Mouse (Mus musculus): ENCODE measurements around the gene Crmp1. TPM values are rescaled to one million over a fixed set of nuclear protein-coding genes. Genes with fewer than 3 reads are reported as not detected.
A peak's percentile ranks its signal among the peaks of the same experiment; 100 is the strongest.

Gene Crmp1
- polyA plus RNA-seq, 1 experiment from 2014 or later: 37.1 TPM

DNA sequence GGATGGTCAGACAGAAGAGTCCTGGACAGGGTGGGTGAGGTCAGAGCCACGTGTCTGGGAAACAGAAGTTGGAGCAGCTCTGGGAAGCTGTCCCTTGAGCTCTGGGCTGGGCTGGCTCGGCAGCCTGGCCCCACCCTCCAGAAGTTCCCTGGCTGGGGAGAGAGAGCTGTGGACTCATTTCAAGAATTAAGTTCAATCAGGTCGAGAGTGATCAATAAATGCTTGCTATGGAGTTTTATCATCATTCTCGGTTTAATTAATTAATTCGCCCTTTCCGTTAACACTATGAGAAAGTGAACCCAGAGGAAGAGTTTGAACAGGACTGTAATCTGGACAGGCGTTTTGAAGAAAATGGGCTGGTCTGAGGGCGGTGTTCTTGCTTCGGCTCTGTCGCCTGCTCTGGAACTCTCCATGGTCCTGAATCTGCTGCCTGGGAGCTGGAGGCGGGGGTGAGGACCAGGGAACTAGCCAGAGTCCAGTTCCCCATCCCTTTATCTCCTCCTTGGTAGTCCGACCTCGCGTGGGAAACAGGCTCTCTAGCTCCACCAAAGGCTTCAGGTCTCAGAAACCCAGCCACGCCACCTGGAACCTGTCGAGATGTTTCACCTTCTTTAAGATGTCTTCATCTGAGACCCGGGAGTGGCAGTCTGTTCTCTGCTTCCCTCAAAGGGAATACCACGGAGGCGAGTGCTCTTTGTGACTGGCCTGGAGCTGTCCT lies 1.6 kb downstream of the Crmp1 start:
- Histone ChIP-seq H3K27me3 (ENCODE audit: control insufficient read depth, insufficient read depth, low read length) (peaks cover 29% of the 10 kb centered on the region), H3K27ac (replicated peaks; ENCODE audit: low read depth, low read length) (no peak overlapping the region), H3K9me3 (ENCODE audit: control insufficient read depth, low read length) (no peaks in the 10 kb centered on the region), H3K4me1 (ENCODE audit: control insufficient read depth, insufficient read depth, low read length) (peaks cover 21% of the 10 kb centered on the region), H3K4me3 (ENCODE audit: low read depth, low read length) (no peak overlapping the region), H3K9ac (ENCODE audit: low read length) (no peak overlapping the region), H3K36me3 (ENCODE audit: control insufficient read depth, insufficient read depth, low read length) (no peaks in the 10 kb centered on the region), H3K4me2 (ENCODE audit: low read depth, severe bottlenecking) (no peak overlapping the region)
- peak; percentile 91 for DNase-seq (ENCODE audit: low spot score)
- ATAC-seq (ENCODE audit: insufficient number of reproducible peaks, low FRiP score, low TSS enrichment, low read depth): no peak
- WGBS: 2% methylated on average over 19 of the region's 19 CpGs

DNA sequence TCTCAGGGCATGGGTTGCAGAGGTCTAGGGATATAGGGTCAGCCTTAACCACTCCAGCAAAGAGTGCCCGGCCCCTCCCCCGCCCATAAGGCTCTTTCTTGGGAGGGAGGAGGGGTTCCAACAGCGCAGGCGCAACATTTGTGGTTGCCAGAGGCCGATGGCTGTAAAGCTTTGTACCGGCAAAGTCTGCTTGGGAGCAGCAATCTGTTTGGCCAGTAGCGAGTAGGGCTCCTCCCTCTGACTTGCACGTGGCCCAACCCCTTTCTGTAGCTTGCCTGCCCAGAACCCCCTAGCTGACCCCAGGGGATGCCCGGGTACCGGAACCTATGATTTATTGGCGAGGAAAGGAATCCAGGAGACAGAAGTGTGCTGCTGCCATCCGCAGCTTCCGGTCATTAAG lies 2.4 kb downstream of the Crmp1 start:
- Histone ChIP-seq H3K4me2 (ENCODE audit: low read depth, severe bottlenecking) (0 out of 2 replicates have a peak overlapping the region, but pooled peaks have one; percentile 8), H3K4me3 (ENCODE audit: low read depth, low read length) (no peak overlapping the region), H3K9ac (ENCODE audit: low read length) (no peak overlapping the region), H3K27me3 (ENCODE audit: control insufficient read depth, insufficient read depth, low read length) (peaks cover 29% of the 10 kb centered on the region), H3K27ac (replicated peaks; ENCODE audit: low read depth, low read length) (no peak overlapping the region), H3K9me3 (ENCODE audit: control insufficient read depth, low read length) (no peaks in the 10 kb centered on the region), H3K4me1 (ENCODE audit: control insufficient read depth, insufficient read depth, low read length) (peaks cover 21% of the 10 kb centered on the region), H3K36me3 (ENCODE audit: control insufficient read depth, insufficient read depth, low read length) (no peaks in the 10 kb centered on the region)
- ATAC-seq (ENCODE audit: insufficient number of reproducible peaks, low FRiP score, low TSS enrichment, low read depth): 0 out of 2 replicates have a peak, but pooled peaks have one; percentile 22
- WGBS: 0% methylated on average over 13 of the region's 13 CpGs
- DNase-seq (ENCODE audit: low spot score): peak; percentile 67

DNA sequence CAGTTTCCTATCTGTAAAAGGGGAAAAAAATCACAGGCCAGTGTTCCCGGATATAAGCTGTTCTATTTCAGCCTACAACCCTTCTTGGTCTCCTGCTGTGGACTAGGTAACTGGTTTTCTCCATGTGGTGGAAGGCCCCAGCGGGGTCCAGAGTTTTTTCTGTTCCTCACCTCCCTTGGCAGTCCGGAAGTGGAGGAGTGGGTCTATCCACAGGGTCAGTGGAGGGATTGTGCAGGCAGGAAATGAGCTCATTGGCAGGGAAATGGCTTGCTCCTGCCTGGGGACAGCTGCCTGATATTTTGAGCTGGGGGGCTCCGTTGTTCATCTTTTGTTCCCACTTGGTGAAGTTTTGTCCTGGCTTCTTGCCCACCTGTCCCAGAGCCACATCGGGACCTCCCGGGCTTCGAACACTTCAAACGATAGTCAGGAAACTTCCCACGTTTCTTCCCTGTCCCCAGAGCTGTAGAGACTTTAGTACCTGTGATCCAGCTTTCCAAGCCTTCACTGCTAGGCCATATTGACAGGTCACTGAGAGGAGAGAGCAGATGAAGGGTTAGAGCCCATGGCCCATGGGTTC lies 3.0 kb downstream of the Crmp1 start:
- H3K9ac ChIP-seq (ENCODE audit: low read length): no peak overlapping the region
- H3K4me1 ChIP-seq (ENCODE audit: control insufficient read depth, insufficient read depth, low read length): peaks cover 21% of the 10 kb centered on the region
- H3K36me3 ChIP-seq (ENCODE audit: control insufficient read depth, insufficient read depth, low read length): no peaks in the 10 kb centered on the region
- DNase-seq (ENCODE audit: low spot score): peak; percentile 36
- WGBS: 24% methylated on average over 9 of the region's 9 CpGs
- no peaks in the 10 kb centered on the region for H3K9me3 ChIP-seq (ENCODE audit: control insufficient read depth, low read length)
- no peak overlapping the region; the same call in 1 of the 2 replicates for H3K4me2 ChIP-seq (ENCODE audit: low read depth, severe bottlenecking)
- H3K27ac ChIP-seq (replicated peaks; ENCODE audit: low read depth, low read length): no peak overlapping the region
- peaks cover 29% of the 10 kb centered on the region for H3K27me3 ChIP-seq (ENCODE audit: control insufficient read depth, insufficient read depth, low read length)
- H3K4me3 ChIP-seq (ENCODE audit: low read depth, low read length): no peak overlapping the region
- ATAC-seq (ENCODE audit: insufficient number of reproducible peaks, low FRiP score, low TSS enrichment, low read depth): no peak

DNA sequence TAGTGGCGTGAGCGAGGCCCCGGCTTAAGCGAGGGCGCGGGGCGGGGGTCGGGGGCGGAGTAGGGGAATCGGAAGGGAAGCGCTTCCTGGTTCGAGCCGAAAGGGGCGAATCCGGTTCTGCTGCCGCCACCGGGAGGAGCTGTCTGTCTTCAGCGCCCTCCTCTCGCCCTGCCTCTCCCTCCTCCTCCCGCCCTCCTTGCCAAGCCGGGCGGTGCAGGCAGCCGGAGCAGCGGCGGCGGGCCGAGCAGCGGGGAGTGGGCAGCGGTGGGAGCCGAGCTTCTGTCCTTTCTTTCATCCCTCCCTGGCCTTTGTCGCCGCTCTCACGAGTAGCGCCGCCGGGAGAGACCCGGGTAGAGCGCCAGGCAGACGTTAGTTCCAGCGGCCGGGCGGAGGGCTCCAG lies 3.9 kb downstream of the Crmp1 start:
- ATAC-seq (ENCODE audit: insufficient number of reproducible peaks, low FRiP score, low TSS enrichment, low read depth) (no peak), DNase-seq (ENCODE audit: low spot score) (peak; percentile 73)
- peaks cover 28% of the 10 kb centered on the region for H3K27me3 ChIP-seq (ENCODE audit: control insufficient read depth, insufficient read depth, low read length)
- H3K27ac ChIP-seq (replicated peaks; ENCODE audit: low read depth, low read length): no peak overlapping the region; the same call in 1 of the 2 replicates
- peak overlapping the region; percentile 95 for H3K4me2 ChIP-seq (ENCODE audit: low read depth, severe bottlenecking)
- H3K9me3 ChIP-seq (ENCODE audit: control insufficient read depth, low read length): no peaks in the 10 kb centered on the region
- peak overlapping the region; percentile 65 for H3K4me3 ChIP-seq (ENCODE audit: low read depth, low read length)
- H3K4me1 ChIP-seq (ENCODE audit: control insufficient read depth, insufficient read depth, low read length): peaks cover 21% of the 10 kb centered on the region
- under 1% methylated on average over 31 of the region's 42 CpGs for WGBS
- H3K36me3 ChIP-seq (ENCODE audit: control insufficient read depth, insufficient read depth, low read length): no peaks in the 10 kb centered on the region
- peak overlapping the region; percentile 54 for H3K9ac ChIP-seq (ENCODE audit: low read length)

DNA sequence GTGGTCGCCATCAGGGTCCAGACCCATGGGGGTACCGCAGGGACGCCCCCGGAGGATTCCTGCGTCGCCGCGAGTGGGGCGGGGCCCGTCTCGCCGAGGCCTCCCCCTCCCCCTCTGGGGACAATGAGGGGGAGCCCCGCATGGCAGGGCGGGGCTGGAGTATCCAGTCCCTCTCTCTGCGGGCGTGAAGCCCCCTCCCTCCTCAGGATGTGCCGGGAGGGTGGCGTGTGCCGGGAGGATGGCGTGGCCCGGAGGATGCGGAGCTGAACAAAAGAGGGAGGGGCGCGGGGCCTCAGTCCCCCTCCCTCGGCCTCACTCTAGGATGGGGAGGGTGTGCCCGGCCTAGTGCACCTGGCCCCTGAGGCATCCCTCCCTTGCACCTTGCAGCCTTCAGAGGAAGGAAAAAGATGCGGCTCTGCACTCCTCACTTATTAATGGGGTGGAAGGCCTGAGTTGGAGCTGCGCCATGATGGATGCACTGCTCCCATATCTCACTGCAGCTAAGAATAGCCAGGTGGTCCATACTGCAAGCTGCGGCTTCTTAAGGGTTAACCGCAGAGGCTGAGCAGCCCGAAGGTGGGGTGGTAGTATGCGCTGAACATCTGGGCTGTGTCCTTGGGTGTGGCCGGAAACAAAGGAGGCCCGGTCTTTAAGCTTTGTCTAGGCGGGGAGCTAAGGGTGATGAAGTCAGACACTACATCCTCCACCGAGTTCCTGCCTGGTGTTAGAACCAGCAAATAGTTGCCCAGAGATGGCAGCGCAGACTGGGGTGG lies 4.6 kb downstream of the Crmp1 start:
- Histone ChIP-seq H3K9ac (ENCODE audit: low read length) (peak overlapping the region; percentile 54), H3K4me3 (ENCODE audit: low read depth, low read length) (peak overlapping the region; percentile 65), H3K27ac (replicated peaks; ENCODE audit: low read depth, low read length) (no peak overlapping the region; the same call in 1 of the 2 replicates), H3K4me2 (ENCODE audit: low read depth, severe bottlenecking) (peak overlapping the region; percentile 95), H3K4me1 (ENCODE audit: control insufficient read depth, insufficient read depth, low read length) (peaks cover 21% of the 10 kb centered on the region), H3K27me3 (ENCODE audit: control insufficient read depth, insufficient read depth, low read length) (peaks cover 21% of the 10 kb centered on the region), H3K9me3 (ENCODE audit: control insufficient read depth, low read length) (no peaks in the 10 kb centered on the region), H3K36me3 (ENCODE audit: control insufficient read depth, insufficient read depth, low read length) (no peaks in the 10 kb centered on the region)
- no peak for ATAC-seq (ENCODE audit: insufficient number of reproducible peaks, low FRiP score, low TSS enrichment, low read depth)
- peak; percentile 36 for DNase-seq (ENCODE audit: low spot score)
- 1% methylated on average over 28 of the region's 37 CpGs for WGBS

DNA sequence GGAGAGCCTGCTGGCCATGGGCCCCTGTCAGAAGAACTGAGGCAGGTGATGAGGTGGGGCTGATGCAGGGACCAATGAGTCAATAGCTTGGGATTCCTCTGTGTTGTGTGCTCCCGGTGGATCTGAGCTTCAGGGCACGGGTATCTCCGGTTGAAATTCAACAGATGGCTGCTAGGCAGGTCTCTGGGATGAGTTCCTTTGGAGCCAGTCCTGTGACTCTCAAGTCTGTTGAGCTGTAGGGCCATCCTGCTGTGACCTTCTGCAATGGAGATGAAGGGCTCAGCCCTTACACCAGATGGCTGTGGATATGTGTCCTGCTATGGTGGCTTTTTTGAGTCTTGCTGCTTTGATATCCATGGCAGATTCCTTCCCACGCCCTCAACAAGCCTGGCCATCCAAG lies 5.7 kb downstream of the Crmp1 start:
- no peak for DNase-seq (ENCODE audit: low spot score)
- 40% methylated on average over 4 of the region's 4 CpGs for WGBS
- peaks cover 10% of the 10 kb centered on the region for H3K27me3 ChIP-seq (ENCODE audit: control insufficient read depth, insufficient read depth, low read length)

DNA sequence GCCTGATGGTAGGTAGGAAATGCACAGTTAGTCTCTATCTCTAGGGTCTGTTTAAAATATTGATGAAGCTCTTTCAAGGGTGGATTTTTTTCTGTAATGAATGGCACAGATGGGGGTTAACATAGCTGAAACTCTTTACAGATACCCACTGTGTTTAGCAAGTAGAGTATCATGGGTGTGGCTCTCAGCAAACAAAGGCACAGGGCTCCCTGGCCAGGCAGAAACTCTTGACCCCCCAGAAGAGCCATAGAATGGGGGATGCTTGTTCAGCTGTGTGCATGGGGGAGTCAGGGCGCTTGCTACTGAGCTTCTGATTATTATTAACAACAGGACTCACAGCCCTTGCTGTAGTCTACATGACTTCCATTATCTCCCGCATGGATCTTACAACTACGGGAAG lies 7.1 kb downstream of the Crmp1 start:
- Histone ChIP-seq H3K27ac (replicated peaks; ENCODE audit: low read depth, low read length) (no peak overlapping the region), H3K9ac (ENCODE audit: low read length) (no peak overlapping the region), H3K4me1 (ENCODE audit: control insufficient read depth, insufficient read depth, low read length) (peaks cover 7% of the 10 kb centered on the region), H3K4me3 (ENCODE audit: low read depth, low read length) (no peak overlapping the region), H3K27me3 (ENCODE audit: control insufficient read depth, insufficient read depth, low read length) (peaks cover 3% of the 10 kb centered on the region; the same call in 1 of the 2 replicates), H3K36me3 (ENCODE audit: control insufficient read depth, insufficient read depth, low read length) (no peaks in the 10 kb centered on the region), H3K4me2 (ENCODE audit: low read depth, severe bottlenecking) (no peak overlapping the region), H3K9me3 (ENCODE audit: control insufficient read depth, low read length) (no peaks in the 10 kb centered on the region)
- ATAC-seq (ENCODE audit: insufficient number of reproducible peaks, low FRiP score, low TSS enrichment, low read depth) (no peak), DNase-seq (ENCODE audit: low spot score) (no peak)
- 82% methylated on average over 3 of the region's 3 CpGs for WGBS

More for the DNA sequence above, 5.7 kb downstream of the Crmp1 start:
- no peak overlapping the region for H3K9ac ChIP-seq (ENCODE audit: low read length)
- no peak overlapping the region for H3K4me3 ChIP-seq (ENCODE audit: low read depth, low read length)
- H3K36me3 ChIP-seq (ENCODE audit: control insufficient read depth, insufficient read depth, low read length): no peaks in the 10 kb centered on the region
- ATAC-seq (ENCODE audit: insufficient number of reproducible peaks, low FRiP score, low TSS enrichment, low read depth): no peak
- no peak overlapping the region for H3K27ac ChIP-seq (replicated peaks; ENCODE audit: low read depth, low read length)
- H3K4me2 ChIP-seq (ENCODE audit: low read depth, severe bottlenecking): no peak overlapping the region
- no peaks in the 10 kb centered on the region for H3K9me3 ChIP-seq (ENCODE audit: control insufficient read depth, low read length)
- peaks cover 10% of the 10 kb centered on the region for H3K4me1 ChIP-seq (ENCODE audit: control insufficient read depth, insufficient read depth, low read length)

DNA sequence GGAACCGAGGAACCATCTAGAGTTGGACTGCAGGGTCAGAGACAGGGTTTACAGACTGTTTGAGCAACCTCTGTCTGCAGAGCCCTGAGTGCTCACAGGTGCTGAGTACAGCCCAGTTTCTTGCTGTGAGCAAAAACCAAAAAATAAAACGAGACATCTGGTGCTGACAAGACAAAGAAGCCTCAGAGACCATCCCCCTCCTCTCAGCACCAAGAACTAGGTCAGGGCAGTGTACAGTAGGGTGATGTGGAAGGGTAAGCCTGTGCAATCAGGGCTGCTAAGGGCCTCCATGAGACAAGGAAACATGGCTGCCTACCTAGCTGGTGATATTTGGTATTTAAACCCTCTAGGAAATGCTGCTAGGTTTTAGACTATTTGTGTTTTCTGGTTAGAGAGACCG lies 9.9 kb downstream of the Crmp1 start:
- Histone ChIP-seq H3K4me2 (ENCODE audit: low read depth, severe bottlenecking) (no peak overlapping the region), H3K4me3 (ENCODE audit: low read depth, low read length) (no peak overlapping the region), H3K4me1 (ENCODE audit: control insufficient read depth, insufficient read depth, low read length) (no peaks in the 10 kb centered on the region; the same call in 1 of the 2 replicates), H3K36me3 (ENCODE audit: control insufficient read depth, insufficient read depth, low read length) (no peaks in the 10 kb centered on the region), H3K9ac (ENCODE audit: low read length) (no peak overlapping the region), H3K27ac (replicated peaks; ENCODE audit: low read depth, low read length) (no peak overlapping the region), H3K27me3 (ENCODE audit: control insufficient read depth, insufficient read depth, low read length) (no peaks in the 10 kb centered on the region), H3K9me3 (ENCODE audit: control insufficient read depth, low read length) (no peaks in the 10 kb centered on the region)
- ATAC-seq (ENCODE audit: insufficient number of reproducible peaks, low FRiP score, low TSS enrichment, low read depth) (no peak), DNase-seq (ENCODE audit: low spot score) (no peak)
- 77% methylated on average over 3 of the region's 3 CpGs for WGBS

Measured in limb, embryonic 11.5 days (tissue).